Mouse (Mus musculus) cerebellum, adult (tissue): Measurements from ENCODE around the gene Hist1h1a.
"Not testable (repeated sequence)": the region's sequence is repeated elsewhere in the genome, so short reads cannot be mapped to it uniquely, and the experiment has no call there.

Experiments used
- ATAC-seq: cut with Nextera tagmentation; 2 replicates; pipeline ENCODE4 v1.9.2; 2017; ENCODE audit warnings: mild to moderate bottlenecking, moderate library complexity, mixed read lengths; ENCODE audit not compliant: insufficient number of reproducible peaks, low FRiP score, low TSS enrichment

Gene Hist1h1a

DNA sequence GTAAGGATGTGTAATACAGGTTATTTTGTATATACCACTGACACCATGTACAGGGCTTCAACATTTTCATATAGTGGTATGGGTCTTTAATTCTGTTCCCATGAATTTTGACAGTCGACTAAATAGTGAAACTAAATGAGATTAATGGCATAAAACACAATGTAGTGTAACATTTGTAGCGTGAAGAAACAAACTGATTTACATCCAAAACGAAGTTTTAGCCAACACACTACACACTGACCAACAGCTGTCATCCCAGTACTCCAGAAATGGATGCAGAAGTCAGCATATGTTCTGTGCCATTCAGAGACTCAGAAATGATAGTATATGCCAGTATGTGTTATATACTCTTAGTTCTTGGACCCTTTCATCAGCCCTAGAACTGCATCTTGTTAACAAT lies 5.5 kb upstream of the Hist1h1a start:
- no peak for ATAC-seq

DNA sequence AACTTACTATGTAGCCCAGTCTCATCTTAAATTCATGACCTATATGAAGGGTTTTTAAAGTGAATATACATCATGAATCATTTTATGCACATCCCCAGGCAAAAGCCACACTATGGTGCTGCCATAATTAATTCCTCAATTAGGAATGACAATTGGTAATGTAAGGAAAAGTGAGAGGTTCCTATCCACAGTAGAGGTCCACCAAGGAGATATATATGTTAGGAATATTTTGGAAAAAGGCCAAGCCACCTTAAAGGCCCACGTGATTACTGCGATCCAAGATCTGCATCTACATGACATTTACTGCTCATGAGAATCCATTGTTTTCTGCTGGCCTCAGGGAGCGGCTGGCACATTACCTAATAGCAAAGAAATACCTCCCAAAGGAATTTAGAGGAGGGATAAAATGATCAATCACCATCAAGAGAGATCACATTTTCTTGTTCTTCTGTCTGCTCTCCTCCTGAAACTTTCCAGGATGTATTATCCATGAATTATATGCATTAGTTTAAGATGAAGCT lies 4.2 kb upstream of the Hist1h1a start:
- no peak for ATAC-seq

DNA sequence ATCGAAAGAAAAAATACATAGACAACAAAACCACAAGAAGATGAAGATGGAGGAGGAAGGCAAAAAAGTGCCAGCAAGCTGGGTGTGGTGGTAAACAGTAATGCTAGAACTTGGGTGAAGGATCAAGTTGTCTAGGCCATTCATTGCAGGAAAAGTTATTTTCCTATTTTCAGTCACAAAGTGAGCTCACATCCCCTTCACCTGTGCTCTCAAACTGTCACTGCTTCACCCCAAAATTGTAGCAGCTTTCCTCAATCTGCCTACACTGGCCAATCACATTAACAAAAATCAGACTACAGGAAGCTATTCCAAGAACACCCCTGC lies 3.6 kb upstream of the Hist1h1a start:
- ATAC-seq, result no peak

DNA sequence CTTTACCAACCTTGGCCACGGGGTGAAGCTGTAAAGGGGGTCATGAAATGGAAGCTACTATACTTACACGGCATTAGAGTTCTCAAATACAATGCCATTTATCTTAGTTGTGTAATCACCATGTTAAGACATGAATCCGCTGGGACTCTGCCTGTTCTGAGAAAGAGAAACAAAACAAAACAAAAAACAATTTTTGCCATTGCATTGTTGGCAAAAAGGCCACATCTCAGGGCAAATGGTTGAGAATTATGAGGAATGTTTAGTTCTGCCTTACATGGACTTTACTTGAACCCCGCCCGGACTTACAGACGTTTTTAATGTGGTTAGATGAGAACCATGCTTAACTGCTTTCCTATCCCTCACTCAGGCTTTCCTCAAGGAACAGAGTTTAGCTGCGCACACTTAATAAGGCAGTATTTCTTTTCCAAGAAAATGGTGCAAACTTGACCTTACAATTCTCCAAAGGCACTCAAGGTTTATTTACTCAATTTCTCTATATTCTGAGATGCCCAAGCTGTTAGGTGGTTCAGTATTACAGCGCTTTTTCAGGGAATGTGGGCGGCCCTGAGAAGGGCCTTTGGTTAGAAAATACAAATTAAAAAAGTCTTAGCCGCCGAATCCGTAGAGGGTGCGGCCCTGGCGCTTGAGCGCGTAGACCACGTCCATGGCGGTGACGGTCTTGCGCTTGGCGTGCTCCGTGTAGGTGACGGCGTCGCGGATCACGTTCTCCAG lies 3.1 kb upstream of the Hist1h1a start:
- ATAC-seq, result no peak

DNA sequence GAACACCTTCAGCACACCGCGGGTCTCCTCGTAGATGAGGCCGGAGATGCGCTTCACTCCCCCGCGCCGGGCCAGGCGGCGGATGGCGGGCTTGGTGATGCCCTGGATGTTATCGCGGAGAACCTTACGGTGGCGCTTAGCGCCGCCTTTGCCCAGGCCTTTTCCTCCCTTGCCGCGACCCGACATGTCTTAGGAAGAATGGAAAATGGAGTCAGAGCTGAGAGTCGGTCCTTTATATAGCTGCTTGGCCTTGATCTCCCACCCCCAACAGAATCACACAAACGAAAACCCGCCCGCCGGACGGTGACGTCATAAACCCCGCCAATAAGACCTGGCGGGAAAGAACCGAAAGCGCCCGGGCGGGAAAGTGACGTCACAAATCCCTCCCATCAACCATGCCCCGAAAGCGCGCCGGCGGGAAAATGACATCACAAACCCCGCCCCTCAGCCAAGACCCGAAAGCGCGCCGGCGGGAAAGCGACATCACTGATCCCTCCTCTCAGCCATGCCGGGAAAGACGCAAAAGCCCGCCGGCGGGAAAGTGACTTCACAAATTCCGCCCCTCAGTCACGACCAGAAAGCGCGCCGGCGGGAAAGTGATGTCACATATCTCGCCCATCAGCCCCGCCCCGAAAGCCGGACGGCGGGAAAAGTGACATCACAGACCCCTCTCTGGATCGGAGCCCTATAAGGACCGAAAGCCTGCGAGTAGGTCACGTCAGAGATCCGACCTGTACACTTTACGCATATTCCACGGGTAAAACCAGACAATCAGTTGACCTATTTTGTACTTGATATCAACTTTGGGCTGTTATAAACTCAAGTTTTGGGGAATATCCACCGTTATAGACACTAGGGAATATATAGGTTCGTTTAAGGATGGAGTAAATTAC lies 2.2 kb upstream of the Hist1h1a start, which contains the start of gene Hist1h4a:
Hist1h4a (minus strand) TSS at position 259 of the 893 bp plus-strand sequence.
- peak; percentile 69 for ATAC-seq

DNA sequence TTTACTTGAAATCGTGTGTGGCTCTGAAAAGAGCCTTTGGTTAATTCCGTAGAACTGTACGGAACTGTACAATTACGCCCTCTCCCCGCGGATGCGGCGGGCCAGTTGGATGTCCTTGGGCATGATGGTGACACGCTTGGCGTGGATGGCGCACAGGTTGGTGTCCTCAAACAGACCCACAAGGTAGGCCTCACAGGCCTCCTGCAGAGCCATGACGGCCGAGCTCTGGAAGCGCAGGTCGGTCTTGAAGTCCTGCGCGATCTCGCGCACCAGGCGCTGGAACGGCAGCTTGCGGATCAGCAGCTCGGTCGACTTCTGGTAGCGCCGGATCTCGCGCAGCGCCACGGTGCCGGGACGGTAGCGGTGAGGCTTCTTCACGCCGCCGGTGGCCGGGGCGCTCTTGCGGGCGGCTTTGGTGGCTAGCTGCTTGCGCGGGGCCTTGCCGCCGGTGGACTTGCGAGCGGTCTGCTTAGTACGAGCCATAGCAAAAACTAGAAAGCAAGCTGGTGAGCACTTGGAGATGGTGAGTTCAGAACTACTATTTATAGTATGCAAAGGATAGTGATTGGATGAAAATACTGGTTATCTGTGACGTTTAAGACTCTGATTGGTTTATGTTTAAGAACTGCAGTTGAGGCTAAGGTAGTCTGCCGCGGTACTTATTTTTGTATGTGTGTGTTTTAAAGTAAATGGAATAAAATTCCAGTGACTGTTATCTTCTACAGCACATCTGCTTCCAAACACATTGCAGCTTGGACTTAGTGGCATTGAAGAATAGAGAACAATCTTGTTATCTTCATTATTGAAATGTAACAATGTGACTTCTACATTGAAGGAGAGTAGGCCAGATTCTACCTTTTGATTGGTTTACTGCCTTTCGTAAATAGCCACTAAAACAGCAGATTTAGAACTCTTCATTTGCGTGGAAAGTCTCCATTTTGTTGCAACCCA lies 1.3 kb upstream of the Hist1h1a start, which contains the start of gene Hist1h3a:
Hist1h3a (minus strand) TSS at position 516 of the 951 bp plus-strand sequence.
- ATAC-seq, result peak; percentile 83

DNA sequence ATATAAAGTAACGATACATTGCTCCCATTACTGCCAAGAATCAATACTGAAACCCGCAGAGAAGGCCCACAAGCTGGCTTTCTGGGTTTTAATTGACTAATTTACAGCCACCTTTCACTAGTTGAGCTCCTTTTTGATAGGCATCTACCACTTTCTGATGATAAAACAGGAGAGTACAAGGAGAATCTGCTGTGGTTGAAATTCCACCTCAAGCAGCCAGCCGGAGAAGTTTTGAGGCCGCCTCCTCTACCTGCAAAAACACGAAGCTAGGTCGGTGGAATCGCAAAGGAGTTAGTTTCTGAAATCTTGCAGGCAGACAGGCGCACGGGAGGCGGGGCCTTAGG lies 252 bp upstream of the Hist1h1a start:
- no peak for ATAC-seq

DNA sequence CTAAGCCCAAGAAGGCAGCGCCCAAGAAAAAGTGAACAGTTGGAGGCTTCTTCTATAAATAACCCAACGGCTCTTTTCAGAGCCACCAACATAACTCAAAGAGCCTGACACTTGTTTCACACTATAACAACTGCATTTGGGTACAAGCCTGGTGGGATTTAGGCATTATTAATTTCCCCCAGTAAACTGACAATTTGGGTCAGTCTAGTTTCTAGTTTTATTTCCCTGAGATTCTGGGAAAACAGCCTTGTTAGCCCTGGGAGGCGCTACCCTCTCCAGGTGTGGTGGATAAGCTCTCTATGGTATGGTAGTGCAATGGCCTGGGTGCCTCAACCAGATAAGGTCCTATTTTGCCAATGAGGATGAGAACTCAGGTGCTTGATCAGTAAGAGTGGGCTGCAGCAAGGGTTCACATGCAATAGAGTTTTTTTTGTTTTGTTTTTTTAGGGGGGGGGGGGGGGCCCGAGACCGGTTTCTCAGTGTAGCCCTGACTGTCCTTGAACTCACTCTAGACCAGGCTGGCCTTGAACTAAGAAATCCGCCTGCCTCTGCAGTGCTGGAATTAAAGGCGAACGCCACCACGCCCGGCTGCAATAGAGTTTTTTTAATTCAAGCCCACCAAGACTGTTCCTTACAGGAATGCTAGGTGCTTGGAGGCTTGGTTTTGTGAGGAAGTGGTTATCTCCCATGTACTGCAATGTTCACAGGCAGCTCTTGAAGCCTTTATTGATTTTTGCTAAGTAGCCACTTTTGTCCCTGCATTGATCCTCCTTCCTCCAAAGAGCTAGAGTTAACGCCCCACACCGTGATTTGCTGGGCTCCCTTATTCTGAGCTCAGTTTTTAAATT lies 1.1 kb downstream of the Hist1h1a start:
- ATAC-seq, result no peak

DNA sequence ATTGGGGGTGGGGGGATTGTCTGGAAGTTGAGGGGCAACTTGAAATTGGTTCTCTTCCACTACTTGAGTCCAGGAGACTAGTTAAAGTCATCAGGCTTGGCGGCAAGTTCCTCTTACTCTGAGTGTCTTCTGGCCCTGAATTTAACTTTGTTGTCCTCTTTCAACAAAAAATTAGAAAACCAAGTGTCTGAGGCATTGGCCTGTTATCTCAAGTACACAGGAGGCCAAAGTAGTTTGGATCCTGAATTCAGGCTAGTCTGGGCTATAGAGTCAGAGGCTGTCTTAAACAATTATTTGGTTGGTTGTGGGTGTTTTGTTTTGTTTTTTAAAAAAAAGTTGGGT lies 1.7 kb downstream of the Hist1h1a start:
- no peak for ATAC-seq

DNA sequence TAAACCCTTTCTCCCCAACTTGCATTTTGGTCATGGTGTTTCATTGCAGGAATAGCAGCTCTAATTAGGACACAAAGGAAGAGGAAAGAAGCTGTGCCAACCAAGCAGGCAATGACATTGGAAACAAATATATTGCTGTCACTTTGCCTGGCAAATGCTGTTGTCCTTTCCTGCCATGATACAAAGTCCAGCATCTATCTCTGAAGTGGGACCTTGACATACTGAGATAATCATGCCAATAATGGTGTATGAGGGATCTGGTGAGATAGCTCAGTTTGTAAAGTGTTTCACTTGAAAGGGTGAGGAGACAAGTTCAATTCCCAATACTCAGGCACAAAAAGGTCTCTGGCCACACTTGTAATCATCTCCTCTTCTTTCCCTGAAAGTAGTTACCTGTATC lies 3.3 kb downstream of the Hist1h1a start:
- ATAC-seq, result no peak

DNA sequence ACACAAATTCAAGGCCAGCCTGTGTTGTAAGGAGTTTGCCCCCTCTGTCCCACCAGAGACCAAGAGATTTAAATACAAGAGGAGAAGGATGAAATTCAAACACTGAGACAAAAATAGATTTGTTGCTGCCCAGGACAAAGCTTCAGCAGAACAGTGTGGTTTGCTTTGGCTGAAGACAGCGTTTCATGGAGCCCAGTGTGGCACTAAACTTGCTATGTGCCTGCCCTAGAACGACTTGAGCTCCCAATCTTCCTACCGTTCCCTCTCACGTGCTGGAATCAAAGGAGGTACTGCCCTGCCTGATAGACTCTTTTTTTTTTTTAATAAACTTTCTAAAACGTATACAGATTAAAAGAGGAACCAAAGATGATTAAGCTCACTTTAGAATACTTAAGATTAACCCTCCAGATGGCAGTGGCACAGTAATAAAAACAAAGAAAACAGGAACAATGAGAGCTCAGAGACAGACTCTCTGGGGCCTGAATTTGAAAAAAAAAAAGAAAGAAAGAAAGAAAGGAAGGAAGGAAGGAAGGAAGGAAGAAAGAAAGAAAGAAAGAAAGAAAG lies 5.5 kb downstream of the Hist1h1a start:
- ATAC-seq, result no peak

DNA sequence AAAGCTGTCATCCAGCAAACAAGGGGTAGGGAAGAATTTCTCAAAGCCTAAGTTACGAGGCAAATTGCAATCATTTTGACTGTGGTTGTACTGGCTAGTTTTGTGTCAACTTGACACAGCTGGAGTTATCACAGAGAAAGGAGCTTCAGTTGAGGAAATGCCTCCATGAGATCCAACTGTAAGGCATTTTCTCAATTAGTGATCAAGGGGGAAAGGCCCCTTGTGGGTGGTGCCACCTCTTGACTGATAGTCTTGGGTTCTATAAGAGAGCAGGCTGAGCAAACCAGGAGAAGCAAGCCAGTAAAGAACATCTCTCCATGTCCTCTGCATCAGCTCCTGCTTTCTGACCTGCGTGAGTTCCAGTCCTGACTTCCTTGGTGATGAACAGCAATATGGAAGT lies 6.1 kb downstream of the Hist1h1a start, which contains the start of gene Trim38:
Trim38 (plus strand) TSS at position 301 of the 400 bp plus-strand sequence.
- ATAC-seq, result not testable (repeated sequence)

DNA sequence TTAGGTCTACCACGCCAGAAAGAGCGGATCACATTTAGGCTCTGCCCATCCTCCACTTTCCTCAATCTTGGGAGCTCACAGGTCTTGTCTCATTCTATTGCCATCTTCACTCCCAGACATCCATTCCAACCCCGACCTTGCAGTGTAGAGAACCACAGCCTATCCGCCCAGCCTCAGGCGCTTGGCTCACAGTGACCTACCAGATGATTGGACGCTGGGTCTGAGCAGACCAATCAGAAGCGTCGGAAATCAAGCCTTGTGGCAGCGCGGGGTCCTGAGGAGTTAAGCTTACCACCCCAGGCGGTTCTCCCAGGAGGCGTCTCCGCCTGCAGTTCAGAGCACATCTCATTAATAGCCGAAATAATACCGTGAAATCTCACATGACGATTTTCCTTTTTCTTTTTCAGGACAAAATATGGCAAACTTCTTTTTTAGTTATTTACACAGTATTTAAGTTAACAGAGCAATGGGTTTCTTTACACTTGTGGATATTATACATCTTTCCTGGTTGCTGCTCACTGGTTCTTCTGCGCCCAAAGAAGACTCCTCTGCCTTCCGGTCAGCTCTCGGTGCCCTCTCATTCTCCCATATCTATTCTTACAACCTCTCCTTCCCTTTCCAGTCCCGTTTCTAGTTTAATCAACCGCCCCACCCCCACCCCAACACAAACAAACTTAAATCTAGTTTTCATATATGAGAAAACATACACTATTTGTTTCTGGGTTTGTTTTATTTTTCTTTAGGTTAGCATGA lies 9.3 kb downstream of the Hist1h1a start:
- ATAC-seq, result no peak

DNA sequence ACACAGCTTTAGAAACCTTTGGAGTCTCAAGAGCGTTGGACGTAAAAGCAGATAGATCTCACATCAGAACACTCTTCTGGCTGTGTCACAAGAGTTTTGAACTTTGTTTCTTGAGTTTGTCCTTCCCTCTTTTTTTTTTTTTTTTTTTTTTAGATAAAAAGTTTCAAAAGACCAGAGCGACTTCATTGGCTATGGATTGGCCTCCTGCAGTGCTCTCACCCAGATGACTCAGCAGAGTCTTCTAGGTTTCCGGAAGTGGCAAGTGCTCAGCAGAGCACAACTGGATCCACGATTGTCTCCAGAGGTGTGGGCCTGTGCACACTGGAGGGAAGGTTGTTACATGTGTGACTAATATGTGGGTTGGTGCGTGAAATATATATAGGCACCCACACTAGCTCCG lies 14.9 kb downstream of the Hist1h1a start:
- no peak for ATAC-seq

DNA sequence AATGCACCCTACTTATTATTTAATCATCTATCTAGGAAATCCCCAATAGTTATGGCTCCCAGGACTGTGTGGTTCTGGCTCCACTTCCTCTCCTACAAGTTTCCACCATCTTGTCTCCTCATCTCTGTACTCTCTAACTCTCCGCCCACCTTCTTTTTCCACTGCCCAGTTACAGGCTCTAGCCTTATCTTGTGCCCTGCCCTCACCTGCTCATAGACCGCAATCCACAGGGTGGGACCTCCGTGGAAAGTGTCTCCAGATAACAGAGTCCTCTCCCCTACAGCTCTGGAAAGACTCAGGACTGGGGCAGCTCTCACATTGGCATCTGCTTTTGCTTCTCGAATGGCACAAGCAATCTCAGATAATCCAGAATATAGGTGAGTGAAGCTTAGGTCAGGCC lies 15.6 kb downstream of the Hist1h1a start:
- no peak for ATAC-seq

DNA sequence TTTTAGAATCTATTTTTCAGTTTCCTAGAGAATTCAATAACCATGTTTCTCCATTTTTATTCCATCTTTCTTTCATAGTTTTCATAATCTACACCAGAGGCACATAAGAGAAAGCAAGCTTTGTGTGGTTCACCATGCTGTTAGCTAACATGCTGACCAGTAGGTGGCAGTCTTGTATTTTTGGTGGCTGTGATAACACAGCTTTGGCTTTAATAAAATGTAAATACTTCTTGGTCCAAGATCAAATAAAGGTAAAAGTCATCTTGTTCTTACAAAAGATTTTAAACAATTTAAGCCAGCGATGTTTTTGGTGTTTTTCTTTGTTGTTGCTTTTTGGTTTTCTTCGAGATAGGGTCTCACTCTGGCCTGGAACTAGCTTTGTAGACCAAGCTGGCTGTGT lies 29.1 kb downstream of the Hist1h1a start:
- ATAC-seq, result no peak

DNA sequence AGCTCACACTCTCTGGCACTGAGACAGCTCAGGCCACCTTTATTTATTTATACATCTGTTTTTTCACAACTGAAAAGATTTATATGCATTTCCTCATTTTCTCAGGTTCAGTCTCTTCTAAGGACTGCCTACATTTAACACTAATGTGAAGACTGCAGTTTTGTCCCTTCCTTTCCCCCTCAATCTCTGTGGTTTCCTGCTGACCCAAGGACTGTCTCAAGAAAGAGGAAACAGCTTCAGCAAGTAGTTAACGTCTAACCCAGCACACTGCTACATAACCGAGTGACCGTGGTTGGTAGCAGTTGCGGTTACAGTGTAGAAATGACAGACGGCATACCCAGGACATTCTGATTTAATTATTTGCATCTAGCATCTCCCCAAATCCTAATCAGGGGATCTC lies 35.9 kb downstream of the Hist1h1a start:
- ATAC-seq, result no peak

DNA sequence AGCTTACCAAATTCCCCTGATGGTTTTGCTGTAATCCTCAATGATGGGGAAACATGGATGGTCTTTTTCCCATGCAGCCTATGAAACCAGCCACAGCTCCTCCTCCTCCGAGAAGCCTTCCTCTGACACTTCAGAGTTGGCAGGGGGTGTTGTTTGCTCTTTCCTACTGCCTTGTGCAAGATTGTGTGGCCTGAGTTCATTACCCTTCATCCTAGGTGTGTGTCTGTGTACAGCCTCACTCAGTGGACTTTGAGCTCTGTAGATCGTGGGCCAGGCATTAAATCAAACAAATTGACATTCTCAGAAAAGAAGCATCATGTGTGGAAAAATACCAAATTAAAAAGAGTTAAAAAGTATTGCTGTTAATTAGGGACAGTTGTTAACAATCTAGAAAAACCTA lies 41.1 kb downstream of the Hist1h1a start:
- ATAC-seq, result no peak
